Mouse (Mus musculus): ENCODE measurements around the gene Zcchc7.
A peak's percentile ranks its signal among the peaks of the same experiment; 100 is the strongest.
"Not testable (repeated sequence)": the region's sequence is repeated elsewhere in the genome, so short reads cannot be mapped to it uniquely, and the experiment has no call there.

The Zcchc7 gene

DNA sequence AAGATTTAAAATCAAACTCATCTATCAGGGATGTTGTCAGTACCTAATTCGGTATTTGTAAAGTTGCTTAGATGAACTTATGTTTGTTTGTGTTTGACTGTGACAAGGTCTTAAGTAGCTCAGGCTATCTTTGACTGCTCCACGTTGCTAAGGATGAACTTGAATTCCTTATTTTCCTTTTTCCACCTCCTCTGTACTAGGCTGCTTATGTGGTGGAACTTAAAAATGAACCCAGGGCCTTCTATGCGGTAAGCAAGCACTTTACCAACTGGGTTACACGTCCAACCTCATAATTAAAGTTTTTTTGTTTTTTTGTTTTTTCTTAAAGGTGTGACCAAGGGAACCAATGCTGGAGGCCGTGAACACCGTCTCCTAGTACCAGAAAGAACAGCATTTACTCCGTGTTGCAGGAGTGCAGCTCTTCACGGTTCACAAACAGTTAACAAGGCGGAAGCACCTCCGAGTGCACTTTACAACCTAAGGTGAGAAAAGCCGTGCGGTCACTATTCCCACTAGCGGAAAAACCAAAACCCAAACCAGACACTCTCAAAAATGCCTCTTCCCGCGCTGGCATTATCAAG lies at the start of gene Zcchc7:
Gene Zcchc7, plus strand, starts transcription at position 325 of the 581 bp plus-strand sequence.
- DNase-seq = no peak

DNA sequence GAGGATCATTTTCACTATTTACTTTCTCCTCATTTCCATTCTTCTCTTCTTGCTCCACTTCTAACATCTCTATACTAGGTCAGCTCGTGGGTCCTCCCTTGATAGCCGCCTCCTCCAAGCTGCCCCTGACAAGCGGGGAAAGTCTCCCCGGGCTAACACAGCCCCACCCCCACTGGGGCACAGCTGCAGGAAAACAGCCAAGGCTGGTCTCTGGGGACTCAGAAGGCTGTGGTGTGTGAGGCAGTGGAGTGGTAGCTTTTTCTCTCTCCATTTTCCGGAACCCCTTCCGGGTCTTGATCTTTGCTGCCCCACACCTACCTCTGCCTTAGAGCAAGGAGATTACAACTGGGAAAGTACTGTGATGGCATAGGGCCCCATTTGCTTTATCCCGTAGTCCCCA lies 49.7 kb upstream of the Zcchc7 start:
- no peak for DNase-seq

DNA sequence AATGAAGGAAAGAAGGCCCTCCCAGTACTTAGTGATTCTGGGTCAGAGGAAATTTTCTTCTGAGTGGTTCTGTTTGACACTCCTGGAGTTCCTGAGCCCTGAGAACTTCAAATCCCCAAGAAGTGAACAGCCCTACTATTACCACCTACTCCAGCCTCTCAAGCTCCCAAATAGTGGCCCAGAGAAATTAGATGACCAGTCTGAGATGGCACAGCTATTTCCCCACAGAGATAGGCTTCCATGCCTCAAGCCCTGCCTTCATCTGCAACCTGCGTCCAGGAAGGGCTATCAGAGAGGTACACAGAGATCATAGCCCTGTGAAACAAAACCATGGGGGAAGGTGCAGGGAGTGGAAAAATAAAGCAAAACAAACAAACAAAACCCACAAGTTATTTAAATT lies 48.8 kb upstream of the Zcchc7 start:
- no peak for DNase-seq

DNA sequence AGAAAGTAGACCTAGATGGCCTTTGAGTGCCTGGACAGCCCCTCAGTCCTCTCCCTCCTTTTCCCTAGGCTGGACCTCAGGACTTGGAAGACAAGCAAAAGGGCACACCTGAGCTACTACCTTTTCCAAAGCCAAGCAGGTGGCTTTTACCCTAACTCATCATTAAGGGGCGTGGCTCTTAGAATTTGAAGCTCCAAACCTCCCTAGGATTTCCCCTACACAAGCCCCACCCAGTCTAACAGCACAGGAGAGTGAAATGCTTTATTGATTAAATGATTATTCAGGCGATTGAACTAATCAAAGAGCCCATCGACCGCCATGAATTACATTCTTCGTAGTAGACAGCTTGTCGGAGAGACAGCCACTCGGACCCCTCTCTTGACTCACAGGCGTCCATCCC lies 47.4 kb upstream of the Zcchc7 start:
- DNase-seq = no peak

DNA sequence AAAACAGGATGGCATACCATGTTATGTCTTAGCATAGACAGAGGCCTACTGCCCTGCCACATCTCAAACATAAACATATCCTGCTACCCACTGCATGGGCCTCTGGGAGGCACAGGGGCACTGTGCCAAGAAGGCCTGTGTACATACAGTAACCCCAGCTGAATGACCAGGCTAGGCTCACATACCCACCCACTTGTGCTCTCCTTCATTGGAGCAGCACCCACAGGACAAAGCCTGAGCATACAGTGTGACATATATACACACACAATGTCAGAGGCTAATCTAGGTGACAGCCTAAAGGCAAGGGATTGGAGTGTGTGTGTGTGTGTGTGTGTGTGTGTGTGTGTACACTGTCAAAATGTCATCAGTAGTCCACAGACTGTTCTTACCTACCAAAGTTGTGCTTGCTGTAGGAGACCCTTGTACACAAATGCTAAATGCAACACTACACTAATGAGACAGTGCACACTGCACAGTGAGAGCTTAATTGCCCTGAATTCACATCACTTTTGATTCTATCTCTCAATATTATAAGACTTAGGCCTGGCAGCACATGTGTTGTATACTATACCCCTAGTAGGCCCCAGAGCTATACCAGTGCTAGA lies 46.5 kb upstream of the Zcchc7 start:
- DNase-seq = no peak

DNA sequence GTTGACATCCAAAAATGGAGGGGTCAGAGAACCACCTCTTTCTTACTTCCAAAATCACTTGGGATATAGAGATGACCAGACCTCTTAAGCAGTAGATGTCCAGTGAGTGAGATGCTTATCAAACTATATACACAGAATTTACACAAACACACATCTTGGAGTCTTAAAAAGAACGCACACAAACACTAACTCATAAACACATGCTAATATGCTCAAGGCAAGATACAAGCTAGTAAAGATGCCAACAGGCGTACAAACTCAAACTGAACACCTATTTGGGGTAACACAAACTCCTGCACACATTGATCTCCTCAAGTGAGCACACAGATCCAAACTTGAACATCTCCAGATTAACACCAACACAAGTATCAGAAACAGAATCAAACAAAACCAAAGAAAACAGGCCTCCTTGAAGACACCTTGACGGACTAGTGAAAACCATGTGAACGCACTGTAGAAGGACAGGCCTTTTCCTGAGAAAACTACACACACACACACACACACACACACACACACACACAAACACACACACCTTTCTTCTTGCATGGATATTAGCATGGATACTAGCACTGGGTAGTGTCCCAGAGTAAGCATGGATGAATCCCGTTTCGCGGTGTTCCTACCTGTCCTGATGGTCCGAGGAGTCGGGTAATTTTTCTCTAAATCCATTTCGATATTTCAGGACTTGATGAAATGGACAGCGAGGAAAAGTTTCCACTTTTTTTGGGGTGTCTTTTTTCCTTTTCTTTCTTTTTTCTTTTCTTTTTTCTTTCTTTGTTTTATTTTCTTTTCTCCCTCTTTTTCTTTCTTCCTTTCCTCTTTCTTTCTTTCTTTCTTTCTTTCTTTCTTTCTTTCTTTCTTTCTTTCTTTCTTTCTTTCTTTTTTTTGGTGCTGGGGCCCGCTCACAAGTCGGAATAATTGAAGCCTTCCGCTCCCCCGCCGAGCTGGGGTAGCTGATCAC lies 45.7 kb upstream of the Zcchc7 start, which contains the start of gene Pax5:
Gene Pax5, minus strand, starts transcription at position 748 of the 961 bp plus-strand sequence.
- no peak for DNase-seq

DNA sequence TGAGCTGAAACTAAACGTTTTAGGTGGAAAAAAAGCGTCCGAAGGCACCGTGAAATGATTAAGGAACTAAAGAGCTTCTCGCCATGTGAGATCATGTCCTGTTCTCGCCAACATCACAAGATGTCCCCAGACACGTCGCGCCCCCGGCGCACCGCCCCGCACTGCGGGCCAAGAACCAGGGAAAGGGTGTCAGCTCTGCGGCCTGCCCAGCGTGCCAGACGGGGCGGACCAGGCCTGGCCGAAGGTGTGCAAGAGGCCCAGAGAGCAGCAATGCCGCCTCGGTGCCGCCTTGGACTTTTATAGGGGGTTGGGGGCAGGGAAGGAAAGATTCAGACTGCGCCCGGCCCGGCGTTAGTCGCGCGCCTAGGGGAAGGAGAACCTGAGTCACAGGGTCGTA lies 45.0 kb upstream of the Zcchc7 start:
- no peak for DNase-seq

DNA sequence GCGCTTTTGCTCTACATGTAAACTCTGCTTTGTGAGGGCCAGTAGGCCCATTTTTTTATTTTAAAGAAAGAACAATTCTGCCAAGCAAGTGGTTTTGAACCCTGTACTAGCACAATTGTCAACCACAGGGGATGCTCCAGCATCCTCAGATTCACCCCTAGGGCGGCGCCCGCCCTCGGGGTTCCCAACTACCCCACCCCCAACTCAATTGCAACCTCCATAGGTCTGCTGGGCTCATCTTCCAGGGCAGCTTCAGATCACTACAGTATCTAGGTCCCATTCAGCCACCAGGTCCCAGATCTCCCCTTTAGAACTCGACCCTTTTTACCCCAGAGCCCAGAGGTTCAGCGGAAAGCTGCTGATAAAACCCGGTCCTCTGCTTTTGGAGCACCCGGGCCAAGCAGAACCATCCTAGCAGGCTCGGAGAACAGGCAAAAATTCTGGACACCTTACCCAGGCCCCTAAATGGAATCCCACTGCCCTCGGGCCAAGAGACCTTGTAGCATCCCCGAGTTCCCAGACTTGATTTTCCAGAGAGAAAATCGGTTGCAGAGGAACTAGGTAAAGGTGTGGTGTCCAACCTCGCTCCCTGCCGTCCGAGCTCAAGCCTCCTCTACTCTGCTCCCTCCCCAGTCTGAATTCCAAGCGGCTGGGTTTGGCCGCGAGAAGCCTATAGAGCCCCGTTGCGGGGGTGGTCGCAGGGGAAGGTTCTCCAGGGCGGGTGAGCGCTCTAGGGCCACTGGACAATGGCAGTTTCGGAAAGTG lies 44.4 kb upstream of the Zcchc7 start:
- no peak for DNase-seq

DNA sequence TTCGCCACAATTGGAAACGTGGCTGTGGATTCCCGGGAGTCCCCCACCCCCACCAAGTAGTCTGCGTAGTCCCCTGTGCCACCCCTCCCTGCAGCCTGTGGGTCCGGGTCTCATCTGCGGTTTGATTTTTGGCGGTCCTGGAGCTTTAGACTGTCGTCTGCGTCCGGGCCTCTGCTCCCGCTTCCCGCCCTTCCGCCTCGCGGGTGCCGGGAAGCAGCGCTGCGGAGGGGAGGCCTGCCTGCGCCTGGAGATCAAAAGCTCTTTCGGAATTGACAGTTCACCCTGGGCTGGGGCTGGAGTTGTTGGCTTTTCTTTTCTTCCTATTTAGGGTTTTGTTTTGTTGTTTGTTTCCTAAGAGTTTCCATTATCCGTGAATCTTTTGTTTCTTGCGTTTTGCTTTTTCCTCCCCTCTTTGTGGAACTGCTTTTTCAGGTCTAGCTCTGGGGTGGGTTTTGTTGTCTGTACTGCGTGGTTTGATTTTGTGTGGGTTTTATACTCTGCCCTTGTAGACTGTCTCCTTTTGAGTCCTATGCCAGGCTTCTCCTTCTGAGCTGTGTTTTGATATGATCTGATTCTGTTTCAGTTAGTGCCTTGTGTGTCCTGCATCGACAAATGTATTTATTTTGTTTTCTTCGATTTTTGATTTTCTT lies 43.5 kb upstream of the Zcchc7 start:
- no peak for DNase-seq

DNA sequence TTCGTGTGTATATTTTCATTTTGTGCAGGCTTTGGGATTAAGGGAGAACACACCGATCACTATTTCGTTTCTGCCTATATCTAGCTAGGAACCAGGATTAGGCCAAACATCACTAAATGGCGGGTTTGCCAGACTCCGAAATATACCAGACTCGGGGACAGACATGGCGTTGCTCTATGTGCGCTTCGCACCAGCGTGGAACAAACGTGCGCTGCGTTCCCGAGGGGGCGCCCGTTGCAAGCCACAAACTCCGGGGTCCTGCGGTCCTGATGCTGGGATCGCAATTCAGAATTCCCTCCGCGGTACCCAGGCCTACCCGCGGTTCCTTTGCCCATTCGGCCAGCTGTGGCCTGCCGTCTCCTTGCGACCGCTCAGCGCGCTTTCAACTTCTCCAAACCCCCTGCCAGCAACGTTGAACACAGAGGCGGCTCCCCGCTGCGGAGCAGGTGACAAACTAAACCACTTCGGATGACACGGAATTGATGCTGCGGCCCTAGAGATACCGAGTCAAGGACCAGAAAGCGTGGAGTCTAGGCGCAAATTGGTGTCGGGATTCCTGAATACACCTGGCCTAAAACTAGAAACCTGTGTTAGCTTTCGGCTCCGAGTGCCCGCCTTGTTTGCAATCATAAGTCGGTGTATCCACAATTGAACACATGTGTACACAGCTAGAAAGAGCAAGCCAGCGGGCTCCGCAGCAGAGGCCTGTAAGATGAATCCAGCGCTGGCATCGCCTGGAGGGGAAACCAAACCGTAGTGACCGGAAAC lies 42.7 kb upstream of the Zcchc7 start:
- DNase-seq = no peak

DNA sequence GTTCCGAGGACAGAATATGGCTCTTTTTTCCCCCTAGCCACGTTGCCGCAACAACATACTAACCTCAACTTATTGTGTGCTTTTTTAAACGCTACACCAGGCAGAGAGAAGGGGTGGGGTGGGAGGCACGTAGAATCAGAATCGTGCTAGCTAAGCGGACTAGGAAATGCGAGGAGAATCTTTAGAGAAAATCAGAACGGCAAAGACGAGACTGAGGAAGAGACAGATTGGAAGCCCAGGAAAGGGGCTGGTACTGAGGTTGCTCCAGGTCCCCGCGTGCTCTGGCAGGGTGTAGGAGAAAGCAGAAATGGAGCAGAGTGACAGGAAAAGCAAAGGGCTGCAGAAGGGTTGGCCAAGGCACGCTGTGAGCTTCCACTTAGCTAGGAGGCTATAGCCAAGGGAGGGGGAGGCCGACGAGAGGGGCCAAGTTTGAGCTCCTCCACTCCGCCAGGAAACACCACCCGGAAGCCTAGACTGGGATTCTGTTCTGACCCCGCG lies 42.1 kb upstream of the Zcchc7 start:
- no peak for DNase-seq

DNA sequence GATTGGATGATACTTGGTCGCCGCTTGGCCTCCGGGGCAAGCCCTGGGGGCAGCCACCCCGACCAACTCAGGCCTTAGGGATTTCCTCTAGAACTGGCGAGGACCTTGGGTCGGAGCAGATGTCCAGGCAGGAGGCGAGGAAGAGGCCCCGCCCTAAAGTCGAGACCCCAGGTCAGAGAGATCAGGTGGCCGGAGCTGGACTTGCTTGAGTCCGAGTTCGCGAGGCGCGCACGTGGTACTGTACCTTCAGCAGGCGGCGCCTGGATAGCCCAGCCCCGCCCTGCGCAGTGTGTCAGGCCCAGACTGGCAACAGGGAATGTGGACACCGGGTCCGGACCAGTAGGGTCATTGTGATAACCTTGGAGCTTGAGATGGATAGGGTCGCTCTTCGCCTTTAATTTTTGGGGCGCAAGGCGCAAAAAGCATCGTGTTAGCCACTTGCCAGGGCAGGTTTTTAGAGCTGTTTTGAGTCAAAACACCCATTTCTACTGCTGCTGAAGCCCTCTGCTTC lies 41.5 kb upstream of the Zcchc7 start:
- DNase-seq = no peak

DNA sequence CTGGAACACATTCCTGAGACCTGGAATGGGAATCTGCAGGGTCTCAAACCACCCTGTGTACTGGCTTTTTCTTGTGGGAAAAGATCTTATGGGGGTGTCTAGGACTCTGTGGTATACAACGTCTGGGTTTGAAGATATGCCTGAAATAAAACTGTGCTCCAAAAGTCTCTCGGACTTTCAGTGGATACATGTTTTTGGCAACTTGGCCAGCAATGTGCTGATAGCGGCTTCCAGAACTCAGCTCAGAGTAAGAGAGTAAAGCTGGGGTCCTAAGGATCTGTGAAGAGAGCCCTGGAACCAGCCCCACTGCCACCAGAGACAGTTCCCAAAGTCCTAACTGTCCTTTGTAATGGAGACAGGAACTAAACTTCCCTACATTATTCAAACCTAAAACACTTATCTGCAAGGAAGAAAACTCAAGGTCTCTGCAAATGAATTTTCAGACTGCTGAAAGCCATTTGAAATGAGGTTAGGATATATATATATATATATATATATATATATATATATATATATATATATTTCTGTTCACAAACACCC lies 40.0 kb upstream of the Zcchc7 start:
- no peak for DNase-seq

DNA sequence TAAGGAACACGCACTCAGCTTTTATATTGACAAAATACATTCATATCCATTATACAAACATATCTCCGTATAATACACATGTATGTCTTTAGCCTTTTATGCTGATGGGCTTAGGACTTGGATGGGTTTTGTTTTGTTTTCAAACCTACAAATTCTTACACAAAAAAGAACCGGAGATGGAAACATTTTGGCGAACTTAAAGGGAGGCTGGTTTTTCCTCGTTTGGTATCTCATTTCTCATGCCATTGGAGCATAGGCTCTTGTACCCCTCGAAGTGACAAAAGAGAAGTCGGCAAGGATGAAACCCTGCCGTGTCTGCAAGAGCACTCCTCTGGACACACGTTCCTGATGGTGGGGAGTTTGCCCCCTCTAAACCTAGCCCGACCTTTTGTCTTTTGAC lies 39.3 kb upstream of the Zcchc7 start:
- DNase-seq = no peak

DNA sequence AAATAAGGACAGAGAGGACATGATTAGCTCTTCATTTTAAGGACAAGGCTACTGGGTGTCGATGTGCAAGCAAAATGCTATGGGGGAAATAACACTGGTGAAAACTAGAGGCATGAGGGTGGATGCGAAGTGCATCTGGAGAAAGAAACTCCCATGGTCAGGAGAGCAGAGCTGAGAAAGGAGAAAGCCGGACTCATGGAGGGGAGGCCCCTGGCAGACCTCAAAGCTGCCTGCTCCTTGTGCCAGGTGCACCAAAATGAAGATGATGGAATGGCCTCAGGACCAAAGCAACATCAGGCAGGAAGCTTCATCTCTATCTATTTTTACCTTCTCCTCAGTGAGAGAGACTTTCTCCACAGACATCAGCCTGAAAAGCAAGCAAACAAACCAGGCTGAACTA lies 38.0 kb upstream of the Zcchc7 start:
- no peak for DNase-seq

DNA sequence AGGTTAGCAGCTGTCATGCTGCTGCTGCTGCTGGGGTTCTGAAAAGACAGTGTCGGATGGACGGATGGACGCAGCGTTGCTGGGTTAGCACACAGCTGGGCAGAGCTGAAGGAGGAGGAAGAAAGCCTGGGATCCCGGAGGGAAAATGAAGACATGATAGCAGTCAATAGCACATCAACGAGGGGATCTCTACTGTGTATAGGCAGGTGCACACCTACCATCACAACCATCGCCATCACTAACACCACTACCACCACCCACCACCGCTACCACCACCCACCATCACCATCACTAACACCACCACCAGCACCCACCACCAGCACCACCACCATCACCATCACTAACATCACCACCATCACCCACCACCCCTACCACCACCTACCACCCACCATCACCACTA lies 35.6 kb upstream of the Zcchc7 start:
- DNase-seq = no peak

DNA sequence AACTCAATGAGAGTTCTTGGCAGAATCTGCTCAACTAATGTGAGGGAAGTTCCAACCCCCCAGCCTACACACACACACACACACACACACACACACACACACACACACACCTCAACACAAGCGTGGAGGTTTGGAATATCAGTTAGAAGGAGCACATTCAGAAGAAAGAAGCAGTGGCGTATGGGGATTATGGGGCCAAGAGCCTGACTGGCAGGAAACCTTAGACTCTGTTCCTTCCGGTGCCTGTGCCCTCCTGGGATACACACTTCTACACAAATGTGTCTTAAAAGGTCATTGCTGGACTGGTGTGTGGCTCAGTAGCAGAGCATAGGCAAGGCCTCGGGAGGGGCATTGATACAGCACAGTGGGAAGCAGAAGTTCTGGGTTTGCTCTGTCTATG lies 34.4 kb upstream of the Zcchc7 start:
- no peak for DNase-seq

DNA sequence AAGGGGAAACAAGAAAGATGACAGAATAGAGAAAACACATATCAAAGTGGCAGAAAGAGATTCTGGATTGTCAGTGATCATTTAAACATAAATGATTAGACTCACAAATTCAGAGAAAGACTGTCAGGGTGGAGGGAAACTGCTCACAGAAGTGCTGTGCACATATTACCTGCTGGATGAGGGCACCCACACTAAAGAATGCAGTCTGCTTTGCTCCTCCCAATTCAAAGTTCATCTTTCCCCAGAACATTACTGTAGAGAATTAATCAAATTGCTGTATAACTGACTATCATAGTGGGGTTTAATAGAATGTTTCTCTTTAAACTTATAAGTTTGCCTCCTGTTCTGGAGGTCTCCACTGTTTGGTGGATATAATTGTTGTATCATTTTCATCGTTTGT lies 15.2 kb upstream of the Zcchc7 start:
- no peak for DNase-seq

DNA sequence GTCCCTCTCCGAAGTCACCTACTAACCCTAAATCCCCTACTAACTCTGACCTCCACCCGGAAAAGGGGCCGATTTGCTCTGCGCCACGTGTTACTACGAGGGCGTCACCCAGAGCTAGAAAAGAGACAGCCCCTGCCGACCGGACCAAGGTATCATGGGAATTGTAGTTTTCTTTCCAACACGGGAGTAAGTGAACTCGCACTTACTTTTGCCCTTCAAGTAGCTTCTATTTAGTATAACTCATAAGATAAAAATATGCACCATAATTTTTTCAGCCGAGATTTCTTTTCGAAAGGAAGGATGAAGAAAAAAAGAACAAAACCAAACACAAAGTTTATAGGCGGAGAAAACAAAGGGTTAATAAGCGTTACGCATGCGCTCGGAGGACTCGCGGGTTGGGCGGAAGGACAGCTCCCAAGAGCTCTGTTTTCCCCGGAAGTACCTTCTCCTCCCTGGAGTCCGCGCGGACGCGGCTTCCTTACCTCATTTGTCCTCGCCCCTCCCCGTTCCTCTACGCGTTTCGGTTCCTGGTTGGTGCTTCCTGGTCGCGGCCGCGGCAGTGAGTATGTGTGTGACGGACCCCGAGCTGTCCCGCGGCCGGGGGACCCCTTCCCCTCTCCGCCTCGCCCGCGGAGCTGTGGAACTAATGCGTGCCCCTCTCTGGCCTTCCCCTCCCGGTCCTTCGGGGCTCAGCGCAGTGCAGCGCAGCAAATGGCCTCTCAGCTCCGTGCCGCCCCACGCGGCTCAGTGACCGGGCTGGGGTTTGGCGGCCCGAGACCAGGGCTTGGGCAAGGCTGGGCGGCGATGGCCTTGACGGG lies 666 bp downstream of the Zcchc7 start:
- peak; percentile 89 for DNase-seq

DNA sequence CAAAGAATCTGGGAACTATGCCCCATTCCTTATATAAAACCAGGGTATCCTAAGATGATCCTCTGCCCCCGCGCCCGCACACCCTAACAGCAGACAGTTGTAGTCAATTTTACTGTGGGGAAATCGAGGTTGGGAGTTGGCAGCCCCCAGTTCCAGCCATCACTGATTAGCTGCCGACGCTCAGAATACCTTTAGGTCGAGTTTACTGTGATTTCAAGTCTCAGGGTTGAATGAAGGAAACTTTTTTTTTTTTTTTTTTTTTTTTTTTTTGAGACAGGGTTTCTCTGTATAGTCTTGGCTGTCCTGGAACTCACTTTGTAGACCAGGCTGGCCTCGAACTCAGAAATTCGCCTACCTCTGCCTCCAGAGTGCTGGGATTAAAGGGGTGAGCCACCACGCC lies 1.5 kb downstream of the Zcchc7 start:
- not testable (repeated sequence) for DNase-seq

Measured in right cerebral cortex, postnatal 14 days (tissue).